Mouse (Mus musculus) liver, embryonic 14.5 days (tissue): ENCODE results near the gene C6. TPM values are rescaled to one million over a fixed set of nuclear protein-coding genes. Genes with fewer than 3 reads are reported as not detected.

ENCODE experiments used
- ATAC-seq: fragments of 200-750 bp; cut with Nextera tagmentation; 2 replicates; pipeline ENCODE4 v1.8.0; 2017; ENCODE audit warnings: moderate number of reproducible peaks, mild to moderate bottlenecking, moderate library complexity; ENCODE audit not compliant: insufficient read depth
- DNase-seq, 3 experiments: peaks; one replicate each; pipeline ENCODE4 v3.0.0-alpha.2; 2012 to 2013; ENCODE audit warnings: low read depth in 3 of 3, low spot score in 3 of 3
- H3K27ac ChIP-seq: fragments of 300-500 bp; sonication (generic); 2 replicates; pipeline ENCODE4 v1.5.1; 2014; ENCODE audit warnings: moderate library complexity, mild to moderate bottlenecking, control low read depth, inconsistent platforms
- H3K27me3 ChIP-seq: fragments of 300-500 bp; sonication (generic); 2 replicates; pipeline ENCODE4 v1.6.1; 2014; ENCODE audit warnings: mild to moderate bottlenecking, low read length, moderate library complexity; ENCODE audit not compliant: control insufficient read depth, insufficient read depth
- H3K36me3 ChIP-seq: fragments of 300-500 bp; sonication (generic); replicated peaks from 2 replicates; pipeline ENCODE4 v1.6.1; 2014; ENCODE audit warnings: low read depth; ENCODE audit not compliant: control insufficient read depth, insufficient read depth
- H3K4me1 ChIP-seq, 2 experiments: fragments of 200-500 bp in 1 of 2; fragments of 300-500 bp in 1 of 2; sonication (generic) in 1 of 2; replicated peaks; 2 replicates each; pipeline ENCODE4 v1.6.1; 2012 to 2014; ENCODE audit warnings: antibody characterized with exemption in 1 of 2, inconsistent platforms in 1 of 2, low read length in 1 of 2; ENCODE audit not compliant: control insufficient read depth in 2 of 2, insufficient read depth in 2 of 2
- H3K4me2 ChIP-seq: fragments of 300-500 bp; sonication (generic); 2 replicates; pipeline ENCODE4 v1.6.1; 2014; ENCODE audit warnings: low read depth, mild to moderate bottlenecking, control low read depth, moderate library complexity
- H3K4me3 ChIP-seq, 2 experiments: fragments of 200-500 bp in 1 of 2; fragments of 300-500 bp in 1 of 2; sonication (generic) in 1 of 2; 2 replicates each; pipeline ENCODE4 v1.5.1; 2012 to 2014; ENCODE audit warnings: low read depth in 2 of 2, low read length in 2 of 2, mild to moderate bottlenecking in 2 of 2, control low read depth in 1 of 2, inconsistent platforms in 1 of 2, moderate library complexity in 1 of 2; ENCODE audit not compliant: insufficient read depth in 1 of 2
- H3K9ac ChIP-seq: fragments of 300-500 bp; sonication (generic); replicated peaks from 2 replicates; pipeline ENCODE4 v1.6.1; 2014; ENCODE audit warnings: mild to moderate bottlenecking, control low read depth, moderate library complexity
- H3K9me3 ChIP-seq: fragments of 300-500 bp; sonication (generic); 2 replicates; pipeline ENCODE4 v1.6.1; 2016; ENCODE audit warnings: low read length, mixed read lengths; ENCODE audit not compliant: control insufficient read depth
- CTCF ChIP-seq: IDR thresholded peaks from 2 replicates; pipeline ENCODE4 v1.5.1; 2016; ENCODE audit warnings: antibody characterized with exemption, low read depth, control low read depth
- EP300 ChIP-seq: IDR thresholded peaks from 2 replicates; pipeline ENCODE4 v1.6.1; 2016; ENCODE audit warnings: antibody characterized with exemption, low read depth
- WGBS: fragments of 180-500 bp; shearing (Covaris S2); extraction: QIAGEN DNeasy Blood & Tissue Kit; methylation state at CpG from one replicate; pipeline ENCODE4 v1.1.7; 2014; ENCODE audit not compliant: insufficient replicate concordance; 5-methylcytosine and 5-hydroxymethylcytosine counted together
- polyA plus RNA-seq, 2 experiments: library from polyadenylated mRNA; depleted of rRNA in 1 of 2; stranded (reverse) in 1 of 2; unstranded in 1 of 2; fragments of >200 nt; fragmentation: Nextera tagmentation in 1 of 2; extraction: Ambion mirVana in 1 of 2; gene quantifications; 2 replicates each; pipeline versions ENCODE4 v1.2.1 to v1.2.3; 2012 to 2014

C6 gene
- polyA plus RNA-seq (2012; rRNA removed) (0.25 and 0.60 TPM in 2 replicates), polyA plus RNA-seq (2014; fragmentation: Nextera tagmentation; extraction: Ambion mirVana) (0.72 and 1.3 TPM in 2 replicates)

DNA sequence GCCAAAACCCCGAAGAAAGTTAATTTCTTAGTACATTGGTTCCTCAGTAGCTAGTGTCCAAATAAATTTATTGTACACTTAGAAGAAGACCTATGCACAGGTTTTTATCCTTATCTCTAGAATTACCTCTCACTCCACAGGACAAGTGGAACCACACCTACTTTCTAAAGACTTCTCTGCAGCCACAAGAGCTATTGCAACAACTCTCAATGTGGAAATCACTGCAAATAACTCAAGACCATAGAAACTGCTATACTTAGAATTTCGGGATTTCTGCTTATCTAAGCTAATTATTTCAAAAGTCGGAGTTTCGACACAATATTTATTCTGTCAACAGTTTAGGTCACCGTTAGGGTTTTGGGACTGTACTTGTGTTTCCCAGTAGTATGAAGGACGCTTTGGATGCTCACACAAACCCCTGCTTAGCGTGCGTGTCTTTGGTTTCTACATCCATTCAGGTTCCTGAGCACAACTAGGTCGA, at the start of gene C6:
C6 (plus strand) TSS at position 346 of the 481 bp plus-strand sequence.
- Histone ChIP-seq H3K36me3 (no peaks in the 10 kb centered on the region), H3K9ac (no peak within 1 kb of the TSS), H3K9me3 (no peaks in the 10 kb centered on the region), H3K4me3 (no peak within 1 kb of the TSS), H3K27me3 (no peaks in the 10 kb centered on the region), H3K4me1 (no peaks in the 10 kb centered on the region), H3K27ac (no peak within 1 kb of the TSS), H3K4me2 (no peak within 1 kb of the TSS)
- TF ChIP-seq CTCF (no peak), EP300 (no peak)
- 55% methylated on average over 9 of the region's 9 CpGs for WGBS
- no peak for DNase-seq
- no peak for ATAC-seq

- no peak overlapping the region for H3K4me2 ChIP-seq
- H3K27ac ChIP-seq: no peak overlapping the region
- H3K9ac ChIP-seq: no peak overlapping the region
- no peaks in the 10 kb centered on the region for H3K9me3 ChIP-seq
- ATAC-seq (no peak), DNase-seq (no peak)
- no peaks in the 10 kb centered on the region for H3K27me3 ChIP-seq
- 64% methylated on average over 4 of the region's 4 CpGs for WGBS
- no peaks in the 10 kb centered on the region for H3K36me3 ChIP-seq
- TF ChIP-seq CTCF: no peak
- TF ChIP-seq EP300: no peak
- H3K4me3 ChIP-seq: no peak overlapping the region
- H3K4me1 ChIP-seq: no peaks in the 10 kb centered on the region
These were observed 29.4 kb upstream of the C6 start for GRCm38 (mm10) chr15:4697604-4698003.

DNA sequence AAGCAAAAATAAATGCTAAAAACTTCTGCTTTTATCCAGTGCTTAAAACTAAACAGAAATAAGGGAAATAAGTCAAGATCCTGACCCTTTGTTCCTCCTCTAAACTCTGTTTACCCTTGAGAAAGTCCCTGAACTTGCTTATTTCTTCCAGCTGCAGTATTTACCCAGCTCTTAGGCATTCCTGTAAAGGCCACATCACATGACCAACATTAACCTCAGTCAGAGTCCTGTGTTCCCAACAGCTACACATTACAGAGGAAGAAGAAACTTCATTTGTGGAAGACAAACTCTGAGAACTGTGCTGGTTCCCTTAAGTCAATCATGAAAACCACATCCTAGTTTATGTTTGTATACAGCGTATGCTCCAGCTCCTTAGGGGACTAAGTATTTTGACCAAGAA, 7.2 kb downstream of the C6 start:
- Histone ChIP-seq H3K27me3 (no peaks in the 10 kb centered on the region), H3K4me3 (no peak overlapping the region), H3K9me3 (no peaks in the 10 kb centered on the region), H3K9ac (no peak overlapping the region), H3K27ac (no peak overlapping the region), H3K4me2 (no peak overlapping the region), H3K36me3 (no peaks in the 10 kb centered on the region), H3K4me1 (no peaks in the 10 kb centered on the region)
- WGBS: 77% methylated on average over 1 of the region's 1 CpGs
- no peak for ATAC-seq
- DNase-seq: no peak
- TF ChIP-seq CTCF (no peak), EP300 (no peak)

DNA sequence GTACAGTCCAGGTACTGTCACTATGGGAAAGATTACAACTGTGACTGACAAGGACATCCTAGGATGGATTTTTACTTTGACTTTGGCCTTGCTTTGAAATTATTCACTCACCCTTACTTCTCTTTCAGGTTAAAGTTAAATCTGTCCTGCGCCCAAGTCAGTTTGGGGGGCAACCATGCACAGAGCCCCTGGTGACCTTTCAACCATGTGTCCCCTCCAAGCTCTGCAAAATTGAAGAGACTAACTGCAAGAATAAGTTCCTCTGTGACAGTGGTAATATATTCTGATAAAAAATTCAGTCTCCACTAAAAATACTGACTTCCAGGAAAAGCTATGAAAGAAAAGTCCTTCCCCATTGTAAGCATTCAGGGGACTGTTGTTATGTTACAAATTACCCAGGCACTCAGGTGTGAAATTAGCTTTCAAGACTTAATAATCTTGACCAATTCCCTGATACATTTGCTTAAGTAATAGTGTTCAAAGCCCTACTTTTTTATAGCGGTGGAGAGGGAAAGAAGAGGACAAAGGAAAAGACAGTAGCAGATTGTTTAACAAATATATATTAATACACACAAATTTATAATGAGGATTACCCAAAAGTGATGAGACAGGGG, 8.1 kb downstream of the C6 start:
- DNase-seq (no peak), ATAC-seq (no peak)
- TF ChIP-seq EP300 (no peak), CTCF (no peak)
- H3K4me1 ChIP-seq: no peaks in the 10 kb centered on the region
- no peak overlapping the region for H3K9ac ChIP-seq
- H3K4me3 ChIP-seq: no peak overlapping the region
- H3K9me3 ChIP-seq: no peaks in the 10 kb centered on the region
- H3K36me3 ChIP-seq: no peaks in the 10 kb centered on the region
- H3K27ac ChIP-seq: no peak overlapping the region
- no peak overlapping the region for H3K4me2 ChIP-seq
- 56% methylated on average over 2 of the region's 2 CpGs for WGBS
- H3K27me3 ChIP-seq: no peaks in the 10 kb centered on the region

DNA sequence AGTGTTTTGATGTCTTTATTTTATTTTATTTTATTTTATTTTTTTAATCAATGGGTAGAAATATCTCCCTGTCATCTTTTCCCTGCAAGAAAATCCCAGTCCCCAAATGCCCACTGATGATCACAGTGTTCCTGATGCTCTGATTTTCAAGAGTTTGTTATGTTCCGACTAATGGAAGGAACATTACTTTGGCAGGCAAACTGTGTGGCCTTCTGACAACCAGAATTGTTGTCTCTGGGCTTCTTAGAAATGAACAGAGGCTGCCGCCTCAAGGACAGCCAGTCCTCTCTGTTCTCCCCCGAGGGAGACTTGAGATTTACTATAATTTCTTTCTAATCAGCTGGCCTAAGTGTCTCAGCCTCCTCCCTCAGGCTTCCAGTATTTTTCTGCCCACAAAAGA, 20.7 kb downstream of the C6 start:
- Histone ChIP-seq H3K27me3 (no peaks in the 10 kb centered on the region), H3K4me2 (no peak overlapping the region), H3K27ac (no peak overlapping the region), H3K4me3 (no peak overlapping the region), H3K36me3 (no peaks in the 10 kb centered on the region), H3K9me3 (no peaks in the 10 kb centered on the region), H3K9ac (no peak overlapping the region), H3K4me1 (no peaks in the 10 kb centered on the region)
- 65% methylated on average over 3 of the region's 3 CpGs for WGBS
- DNase-seq: no peak
- TF ChIP-seq EP300 (no peak), CTCF (no peak)
- no peak for ATAC-seq
